Mouse (Mus musculus): ENCODE data around the gene Impg2.

- TF ChIP-seq CTCF (IDR thresholded peaks at IDR 0.05; ENCODE audit: extremely low read depth, insufficient read depth, insufficient read length, insufficient replicate concordance) = no peak
- TF ChIP-seq POLR2A (IDR thresholded peaks at IDR 0.05; ENCODE audit: low read depth, low read length) = no peak
These were observed 27.2 kb downstream of the Impg2 start for GRCm38 (mm10) chr16:56231300-56231699.
